ENCODE assay signal across 8 mouse cellular contexts in genomic region chr5:137684294-137685123, GRCm38 (mm10). TPM values are rescaled to one million over a fixed set of nuclear protein-coding genes. Genes with fewer than 3 reads are reported as not detected.
DNase-seq lines count a peak whose midpoint lies in the region; ATAC-seq and TF ChIP-seq lines count a peak whose summit lies in the region.

Gene Agfg2, minus strand, starts transcription at chr5:137684726.

- peak within 1 kb of the TSS; percentile 63 to 91 for H3K4me3 ChIP-seq in MEL (ENCODE audit: control insufficient read depth in 1 of 2, insufficient read depth in 1 of 2, low read depth in 2 of 2, low read length in 2 of 2)
- peak within 1 kb of the TSS; percentile 69 for H3K4me3 ChIP-seq in cerebellum, adult 2 months (replicated peaks; ENCODE audit: insufficient read depth, low read depth, low read length)
- H3K4me3 ChIP-seq in forebrain, postnatal 0 days (ENCODE audit: low read depth, low read length): peak within 1 kb of the TSS; percentile 73
- peak within 1 kb of the TSS; percentile 77 for H3K4me3 ChIP-seq in lung, embryonic 15.5 days

- no peak for TF ChIP-seq CTCF in MEL (IDR thresholded peaks at IDR 0.05 in 2 of 3, conservative IDR thresholded peaks at IDR 0.05 in 1 of 3; ENCODE audit: control insufficient read depth in 1 of 3, insufficient read depth in 1 of 3, low read depth in 2 of 3, low read length in 3 of 3, poor library complexity in 1 of 3, severe bottlenecking in 1 of 3)
- TF ChIP-seq CTCF in cerebellum, adult 2 months (IDR thresholded peaks at IDR 0.05; ENCODE audit: borderline replicate concordance, insufficient read depth, low read depth, low read length): no peak
- peak; percentile 51 for TF ChIP-seq CTCF in forebrain, postnatal 0 days (IDR thresholded peaks at IDR 0.05; ENCODE audit: low read depth)

- H3K9me3 ChIP-seq in MEL (replicated peaks; ENCODE audit: insufficient read depth, low read length): no peaks in the 10 kb centered on the region
- no peaks in the 10 kb centered on the region for H3K9me3 ChIP-seq in forebrain, postnatal 0 days (ENCODE audit: low read length)
- no peaks in the 10 kb centered on the region for H3K9me3 ChIP-seq in lung, embryonic 15.5 days

- H3K79me2 ChIP-seq in MEL (ENCODE audit: control insufficient read depth, insufficient read depth, low read length, poor library complexity): peaks cover 42% of the 10 kb centered on the region

- DNase-seq in MEL (ENCODE audit: low read depth, low spot score): peak; percentile 100
- peak; percentile 96 to 100 for DNase-seq in cerebellum, adult 2 months
- peak; percentile 98 for DNase-seq in forebrain, postnatal 0 days
- DNase-seq in heart, postnatal 4 days: peak; percentile 98
- peak; percentile 99 to 100 for DNase-seq in layer of hippocampus, adult 8-10 months (ENCODE audit: low spot score in 2 of 2)
- peak; percentile 99 for DNase-seq in ovary, adult 18-20 months (ENCODE audit: low spot score)
- DNase-seq in thymus, postnatal 0 days (ENCODE audit: low spot score): peak; percentile 100

- no peak; a peak in 1 of 4 replicates for TF ChIP-seq EP300 in MEL (IDR thresholded peaks at IDR 0.05; ENCODE audit: low read depth in 1 of 2, low read length in 2 of 2)

- ATAC-seq in forebrain, postnatal 0 days: peak; percentile 99
- peak; percentile 99 for ATAC-seq in lung, embryonic 15.5 days (ENCODE audit: borderline replicate concordance, extremely low read depth, low FRiP score, low TSS enrichment)

- TF ChIP-seq RAD21 in MEL (IDR thresholded peaks at IDR 0.05; ENCODE audit: low read depth, low read length): no peak

- under 1% methylated on average over 62 of the region's 62 CpGs for WGBS in cerebellum, adult 2 months
- under 1% methylated on average over 61 of the region's 62 CpGs for WGBS in forebrain, postnatal 0 days
- WGBS in lung, embryonic 15.5 days: under 1% methylated on average over 62 of the region's 62 CpGs

- TF ChIP-seq POLR2A in MEL (IDR thresholded peaks at IDR 0.05; ENCODE audit: control insufficient read depth in 1 of 2, insufficient read depth in 1 of 2, low read depth in 1 of 2, low read length in 2 of 2, poor library complexity in 1 of 2): peak; percentile 75 to 81
- TF ChIP-seq POLR2A in cerebellum, adult 2 months (IDR thresholded peaks at IDR 0.05; ENCODE audit: borderline replicate concordance, insufficient read depth, low read length): peak; percentile 57; the same call in 1 of the 2 replicates

- no peaks in the 10 kb centered on the region for H3K27me3 ChIP-seq in MEL (ENCODE audit: control insufficient read depth in 1 of 2, insufficient read depth in 2 of 2, low read length in 2 of 2)
- H3K27me3 ChIP-seq in cerebellum, adult 2 months (ENCODE audit: control insufficient read depth, insufficient read depth, low read length): no peaks in the 10 kb centered on the region
- no peaks in the 10 kb centered on the region for H3K27me3 ChIP-seq in forebrain, postnatal 0 days (ENCODE audit: insufficient read depth, low read length)
- H3K27me3 ChIP-seq in lung, embryonic 15.5 days: no peaks in the 10 kb centered on the region

- peaks cover 8 to 32% of the 10 kb centered on the region in 2 experiments; a peak in 3 of 4 replicates for H3K4me1 ChIP-seq in MEL (ENCODE audit: control insufficient read depth in 1 of 2, insufficient read depth in 2 of 2, low read length in 2 of 2)
- peaks cover 5% of the 10 kb centered on the region; the same call in 1 of the 2 replicates for H3K4me1 ChIP-seq in cerebellum, adult 2 months (ENCODE audit: control insufficient read depth, insufficient read depth, low read length)
- peaks cover 11% of the 10 kb centered on the region for H3K4me1 ChIP-seq in forebrain, postnatal 0 days (ENCODE audit: insufficient read depth)
- peaks cover 17% of the 10 kb centered on the region for H3K4me1 ChIP-seq in lung, embryonic 15.5 days

- peak within 1 kb of the TSS; percentile 83 for H3K9ac ChIP-seq in MEL (ENCODE audit: control insufficient read depth, low read depth, low read length, poor library complexity, severe bottlenecking)
- H3K9ac ChIP-seq in forebrain, postnatal 0 days: peak within 1 kb of the TSS; percentile 52
- peak within 1 kb of the TSS; percentile 55 for H3K9ac ChIP-seq in lung, embryonic 15.5 days

- H3K27ac ChIP-seq in MEL (ENCODE audit: control insufficient read depth, low read depth, low read length): peak within 1 kb of the TSS; percentile 88
- H3K27ac ChIP-seq in cerebellum, adult 2 months (ENCODE audit: insufficient read depth, low read length): no peak within 1 kb of the TSS
- peak within 1 kb of the TSS; percentile 71 for H3K27ac ChIP-seq in forebrain, postnatal 0 days (ENCODE audit: low read depth, low read length)
- peak within 1 kb of the TSS; percentile 75 for H3K27ac ChIP-seq in lung, embryonic 15.5 days

- peaks cover 0 to 37% of the 10 kb centered on the region in 2 experiments; a peak in 3 of 4 replicates for H3K36me3 ChIP-seq in MEL (ENCODE audit: control insufficient read depth in 1 of 2, insufficient read depth in 2 of 2, low read length in 2 of 2)
- no peaks in the 10 kb centered on the region for H3K36me3 ChIP-seq in forebrain, postnatal 0 days (ENCODE audit: insufficient read depth)
- no peaks in the 10 kb centered on the region for H3K36me3 ChIP-seq in lung, embryonic 15.5 days

- H3K4me2 ChIP-seq in forebrain, postnatal 0 days (ENCODE audit: low read depth): peak within 1 kb of the TSS; percentile 86
- peak within 1 kb of the TSS; percentile 97 for H3K4me2 ChIP-seq in lung, embryonic 15.5 days

TF ChIP-seq in MEL, 35 proteins besides CTCF, POLR2A, EP300 and RAD21 (continues in another document):
- peak; percentile 77 for TF ChIP-seq POLR2AphosphoS2 (IDR thresholded peaks at IDR 0.05; ENCODE audit: low read length)
- peak; percentile 77 for TF ChIP-seq NRF1 (IDR thresholded peaks at IDR 0.05; ENCODE audit: insufficient read depth, low read depth, low read length, poor library complexity, severe bottlenecking)
- TF ChIP-seq E2F4 (IDR thresholded peaks at IDR 0.05; ENCODE audit: borderline replicate concordance, low read depth, low read length): peak; percentile 74; the same call in 1 of the 2 replicates
- TF ChIP-seq ZNF384 (IDR thresholded peaks at IDR 0.05; ENCODE audit: low read depth, low read length): no peak
- no peak for TF ChIP-seq CHD1 (IDR thresholded peaks at IDR 0.05; ENCODE audit: low read depth, low read length)
- no peak for TF ChIP-seq ZKSCAN1 (IDR thresholded peaks at IDR 0.05; ENCODE audit: low read depth, low read length)
- TF ChIP-seq ZC3H11A (IDR thresholded peaks at IDR 0.05; ENCODE audit: low read depth, low read length): no peak
- no peak for TF ChIP-seq MYB (IDR thresholded peaks at IDR 0.05; ENCODE audit: low read depth, low read length)
- peak; percentile 91; the same call in 1 of the 2 replicates for TF ChIP-seq MAZ (IDR thresholded peaks at IDR 0.05; ENCODE audit: low read depth, low read length)
- TF ChIP-seq MXI1 (IDR thresholded peaks at IDR 0.05; ENCODE audit: low read depth, low read length): peak; percentile 80; the same call in 1 of the 2 replicates
- TF ChIP-seq GABPA (IDR thresholded peaks at IDR 0.05; ENCODE audit: low read depth, low read length): no peak
- 0 out of 2 replicates have a peak, but pooled peaks have one; percentile 56 for TF ChIP-seq BHLHE40 (IDR thresholded peaks at IDR 0.05; ENCODE audit: borderline replicate concordance, low read depth, low read length)
- TF ChIP-seq TBP (IDR thresholded peaks at IDR 0.05; ENCODE audit: low read depth, low read length): no peak
- no peak for TF ChIP-seq MYC (IDR thresholded peaks at IDR 0.05; ENCODE audit: low read depth, low read length)
- TF ChIP-seq CHD2 (IDR thresholded peaks at IDR 0.05; ENCODE audit: low read length): peak; percentile 71
- TF ChIP-seq SIN3A (IDR thresholded peaks at IDR 0.05; ENCODE audit: low read length): peak; percentile 81
- TF ChIP-seq MEF2A (IDR thresholded peaks at IDR 0.05; ENCODE audit: extremely low read depth, insufficient replicate concordance, low read depth, low read length, poor library complexity, severe bottlenecking): no peak
- TF ChIP-seq ELF1 (IDR thresholded peaks at IDR 0.05; ENCODE audit: low read depth, low read length): peak; percentile 45; the same call in 1 of the 2 replicates
- TF ChIP-seq ETS1 (IDR thresholded peaks at IDR 0.05; ENCODE audit: low read depth, low read length): 0 out of 2 replicates have a peak, but pooled peaks have one; percentile 17
- TF ChIP-seq TCF12 (IDR thresholded peaks at IDR 0.05; ENCODE audit: low read depth, low read length): peak; percentile 29; the same call in 1 of the 2 replicates
- peak; percentile 89 for TF ChIP-seq NELFE (IDR thresholded peaks at IDR 0.05; ENCODE audit: low read depth, low read length)
- 0 out of 2 replicates have a peak, but pooled peaks have one; percentile 17 for TF ChIP-seq USF1 (IDR thresholded peaks at IDR 0.05; ENCODE audit: low read depth, low read length)
- TF ChIP-seq MAFK (IDR thresholded peaks at IDR 0.05; ENCODE audit: borderline replicate concordance, low read depth, low read length): no peak
- TF ChIP-seq USF2 (IDR thresholded peaks at IDR 0.05; ENCODE audit: borderline replicate concordance in 1 of 2, insufficient read depth in 1 of 2, low read depth in 1 of 2, low read length in 2 of 2): no peak
- peak; percentile 61; the same call in 1 of the 2 replicates for TF ChIP-seq ZMIZ1 (IDR thresholded peaks at IDR 0.05; ENCODE audit: low read depth, low read length)
- no peak for TF ChIP-seq RCOR1 (IDR thresholded peaks at IDR 0.05; ENCODE audit: low read depth, low read length)
- TF ChIP-seq GATA1 (IDR thresholded peaks at IDR 0.05; ENCODE audit: low read depth, low read length): no peak
- peak; percentile 90 for TF ChIP-seq MAX (IDR thresholded peaks at IDR 0.05; ENCODE audit: low read length)
- no peak for TF ChIP-seq KAT2A (conservative IDR thresholded peaks at IDR 0.05; ENCODE audit: low read depth, low read length)

RNA-seq across cellular contexts. Expression of gene Agfg2, which starts in this region (rescaled TPM):
- 18.7 and 30.0 TPM in 2 replicates for total RNA-seq in MEL (2012; rRNA removed)
- 10 to 100 TPM in 1 of 2 experiments, not detected in 1; 38.9 TPM for polyA plus RNA-seq in MEL (2012; ENCODE audit: insufficient read depth in 1 of 2, insufficient read length in 2 of 2, low read depth in 1 of 2, low replicate concordance in 2 of 2, missing spikeins in 1 of 2)
- 39.8 and 41.3 TPM in 2 replicates for polyA plus RNA-seq in cerebellum, adult 2 months (2012; rRNA removed)
- total RNA-seq in forebrain, postnatal 0 days (2014; rRNA removed): 18.7 and 22.1 TPM in 2 replicates
- 12.6 and 15.0 TPM in 2 replicates for polyA plus RNA-seq in forebrain, postnatal 0 days (2015; fragmentation: Nextera tagmentation; extraction: Ambion mirVana)
- 10 to 100 TPM; 21.7 to 23.1 TPM for total RNA-seq in heart, postnatal 4 days (2021)
- total RNA-seq in layer of hippocampus, adult 8-10 months (2022): 10 to 100 TPM; 66.1 to 66.6 (median 66.5) TPM
- polyA plus RNA-seq in lung, embryonic 15.5 days (2015; fragmentation: Nextera tagmentation; extraction: Ambion mirVana): 15.5 and 16.7 TPM in 2 replicates
- polyA plus RNA-seq in thymus, postnatal 0 days (2015; fragmentation: Nextera tagmentation; extraction: Ambion mirVana): 109 and 142 TPM in 2 replicates
